Mouse (Mus musculus) neural tube, embryonic 15.5 days (tissue): Measurements from ENCODE around the gene Ddah1. TPM values are rescaled to one million over a fixed set of nuclear protein-coding genes. Genes with fewer than 3 reads are reported as not detected.

ENCODE experiments used
- ATAC-seq: fragments of 200-750 bp; cut with Nextera tagmentation; 2 replicates; pipeline ENCODE4 v1.8.0; 2017; ENCODE audit warnings: mild to moderate bottlenecking, moderate TSS enrichment, moderate library complexity; ENCODE audit not compliant: low FRiP score
- H3K27ac ChIP-seq: fragments of 300-500 bp; sonication (generic); replicated peaks from 2 replicates; pipeline ENCODE4 v1.5.1; 2015; ENCODE audit warnings: mild to moderate bottlenecking, inconsistent platforms
- H3K27me3 ChIP-seq: fragments of 300-500 bp; sonication (generic); replicated peaks from 2 replicates; pipeline ENCODE4 v1.6.1; 2015; ENCODE audit warnings: inconsistent platforms
- H3K36me3 ChIP-seq: fragments of 300-500 bp; sonication (generic); 2 replicates; pipeline ENCODE4 v1.6.1; 2015; ENCODE audit warnings: inconsistent platforms
- H3K4me1 ChIP-seq: fragments of 300-500 bp; sonication (generic); 2 replicates; pipeline ENCODE4 v1.6.1; 2015; ENCODE audit warnings: inconsistent platforms
- H3K4me2 ChIP-seq: fragments of 300-500 bp; sonication (generic); 2 replicates; pipeline ENCODE4 v1.6.1; 2015; ENCODE audit warnings: inconsistent platforms, mild to moderate bottlenecking, moderate library complexity
- H3K4me3 ChIP-seq: fragments of 300-500 bp; sonication (generic); replicated peaks from 2 replicates; pipeline ENCODE4 v1.5.1; 2015; ENCODE audit warnings: mild to moderate bottlenecking, inconsistent platforms
- H3K9ac ChIP-seq: fragments of 300-500 bp; sonication (generic); replicated peaks from 2 replicates; pipeline ENCODE4 v1.6.1; 2015; ENCODE audit warnings: mild to moderate bottlenecking, inconsistent platforms
- H3K9me3 ChIP-seq: fragments of 300-500 bp; sonication (generic); replicated peaks from 2 replicates; pipeline ENCODE4 v1.6.1; 2016; ENCODE audit warnings: inconsistent platforms
- WGBS: fragments of 180-500 bp; shearing (Covaris S2); methylation state at CpG from one replicate; pipeline ENCODE4 v1.1.7; 2015; ENCODE audit warnings: mixed read lengths; 5-methylcytosine and 5-hydroxymethylcytosine counted together
- polyA plus RNA-seq: library from polyadenylated mRNA; unstranded; fragments of >200 nt; fragmentation: Nextera tagmentation; extraction: Ambion mirVana; gene quantifications from 2 replicates; pipeline ENCODE4 v1.2.1, GENCODE M21; 2015

Ddah1 gene
- polyA plus RNA-seq, 1 experiment from 2014 or later: 123 TPM

DNA sequence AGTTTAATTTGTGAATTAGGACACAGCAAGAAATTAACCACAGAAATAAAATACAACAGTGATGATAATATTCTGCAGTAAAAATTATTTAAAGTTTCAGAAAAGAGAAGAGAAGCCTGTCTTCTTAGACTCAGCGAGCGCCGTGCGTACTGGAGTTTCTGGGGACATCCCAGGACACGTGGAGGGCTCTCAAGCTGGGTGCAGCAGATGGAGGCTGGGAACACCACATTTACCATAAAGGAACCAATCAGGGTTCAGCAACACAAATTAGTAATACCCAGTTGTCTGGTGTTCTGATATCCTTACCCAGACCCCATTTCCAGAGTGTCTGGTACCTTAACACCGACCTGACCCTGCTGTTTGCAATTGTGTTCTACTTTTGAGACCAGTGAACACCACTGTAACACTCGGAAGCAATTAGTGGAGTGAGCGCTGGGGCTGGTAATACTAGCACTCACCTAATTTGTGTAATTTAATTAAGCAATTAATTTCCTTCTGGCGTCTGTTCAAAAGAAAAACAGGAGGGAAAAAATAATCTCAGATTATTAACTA is 14.9 kb upstream of the Ddah1 start:
- peaks cover 15% of the 10 kb centered on the region for H3K4me1 ChIP-seq
- no peak for ATAC-seq
- 58% methylated on average over 9 of the region's 9 CpGs for WGBS
- no peak overlapping the region for H3K9ac ChIP-seq
- H3K4me3 ChIP-seq: no peak overlapping the region
- no peaks in the 10 kb centered on the region for H3K36me3 ChIP-seq
- H3K4me2 ChIP-seq: no peak overlapping the region
- H3K27me3 ChIP-seq: no peaks in the 10 kb centered on the region
- H3K9me3 ChIP-seq: no peaks in the 10 kb centered on the region
- no peak overlapping the region for H3K27ac ChIP-seq

DNA sequence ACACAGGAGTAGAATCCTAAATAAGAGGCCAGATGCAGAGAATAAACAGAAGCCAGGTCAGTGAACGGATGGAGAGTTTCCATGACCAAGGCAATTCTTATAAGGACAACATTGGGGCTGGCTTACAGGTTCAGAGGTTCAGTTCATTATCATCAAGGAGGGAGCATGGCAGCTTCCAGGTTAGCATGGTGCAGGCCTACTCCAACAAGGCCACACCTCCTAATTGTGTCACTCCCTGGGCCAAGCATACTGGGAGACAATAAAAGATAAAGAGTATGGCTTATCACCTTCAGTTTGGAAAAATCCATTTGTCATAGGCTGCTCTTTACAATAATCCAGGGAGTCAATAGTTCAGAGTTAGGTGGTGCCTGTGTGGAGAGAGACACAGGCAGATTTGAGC is 9.8 kb upstream of the Ddah1 start:
- Histone ChIP-seq H3K36me3 (no peaks in the 10 kb centered on the region), H3K9me3 (no peaks in the 10 kb centered on the region), H3K4me2 (no peak overlapping the region), H3K4me3 (no peak overlapping the region), H3K27ac (no peak overlapping the region), H3K27me3 (no peaks in the 10 kb centered on the region), H3K4me1 (peaks cover 1% of the 10 kb centered on the region; the same call in 1 of the 2 replicates), H3K9ac (no peak overlapping the region)
- WGBS: 69% methylated on average over 1 of the region's 1 CpGs
- no peak for ATAC-seq

DNA sequence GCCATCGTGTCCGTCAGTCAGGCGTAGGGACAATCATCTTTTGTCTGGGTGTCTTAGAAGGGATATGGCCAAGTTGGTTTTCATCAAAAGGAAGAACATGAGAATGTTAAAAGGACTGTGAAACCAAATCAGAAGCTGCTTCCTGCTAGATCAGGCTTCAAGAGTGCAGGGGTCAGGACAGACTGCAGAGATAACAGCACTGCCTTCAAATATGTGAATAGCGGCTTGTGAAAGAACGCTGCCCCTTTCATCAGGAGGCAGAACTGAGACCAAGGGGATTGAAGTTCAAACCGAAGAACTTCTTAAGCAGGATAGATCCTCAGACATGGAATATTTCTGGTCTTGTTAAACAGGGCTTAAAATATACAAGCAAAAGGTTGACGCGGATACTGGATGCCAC is 2.0 kb upstream of the Ddah1 start:
- Histone ChIP-seq H3K4me2 (no peak overlapping the region), H3K27ac (no peak overlapping the region), H3K9me3 (no peaks in the 10 kb centered on the region), H3K9ac (no peak overlapping the region), H3K36me3 (no peaks in the 10 kb centered on the region), H3K4me3 (no peak overlapping the region), H3K4me1 (peaks cover 27% of the 10 kb centered on the region), H3K27me3 (no peaks in the 10 kb centered on the region)
- WGBS: 92% methylated on average over 8 of the region's 8 CpGs
- no peak for ATAC-seq

DNA sequence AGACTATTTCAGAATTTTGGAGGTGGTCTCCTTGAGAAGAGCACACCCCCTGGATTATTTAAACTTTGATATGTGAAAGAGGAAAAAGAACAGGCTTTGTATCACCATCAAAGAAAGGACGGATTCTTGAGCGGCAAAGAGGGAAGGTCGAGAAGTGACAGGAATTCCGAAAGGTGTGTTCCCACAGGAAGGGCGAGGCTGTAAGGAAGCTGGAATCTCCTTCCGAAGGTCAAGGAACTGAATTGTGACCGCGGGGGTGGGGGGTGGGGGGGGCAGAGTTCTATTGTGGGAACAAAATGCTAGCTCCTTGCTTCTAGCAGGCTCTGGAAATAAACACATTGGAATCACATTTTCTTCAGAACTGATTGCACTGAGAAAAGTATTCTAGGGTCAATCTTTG is 1.3 kb upstream of the Ddah1 start:
- no peak overlapping the region for H3K4me3 ChIP-seq
- no peak overlapping the region for H3K4me2 ChIP-seq
- no peaks in the 10 kb centered on the region for H3K27me3 ChIP-seq
- WGBS: 75% methylated on average over 8 of the region's 8 CpGs
- H3K27ac ChIP-seq: no peak overlapping the region
- no peaks in the 10 kb centered on the region for H3K36me3 ChIP-seq
- H3K4me1 ChIP-seq: peaks cover 31% of the 10 kb centered on the region
- no peak for ATAC-seq
- H3K9me3 ChIP-seq: no peaks in the 10 kb centered on the region
- no peak overlapping the region for H3K9ac ChIP-seq

DNA sequence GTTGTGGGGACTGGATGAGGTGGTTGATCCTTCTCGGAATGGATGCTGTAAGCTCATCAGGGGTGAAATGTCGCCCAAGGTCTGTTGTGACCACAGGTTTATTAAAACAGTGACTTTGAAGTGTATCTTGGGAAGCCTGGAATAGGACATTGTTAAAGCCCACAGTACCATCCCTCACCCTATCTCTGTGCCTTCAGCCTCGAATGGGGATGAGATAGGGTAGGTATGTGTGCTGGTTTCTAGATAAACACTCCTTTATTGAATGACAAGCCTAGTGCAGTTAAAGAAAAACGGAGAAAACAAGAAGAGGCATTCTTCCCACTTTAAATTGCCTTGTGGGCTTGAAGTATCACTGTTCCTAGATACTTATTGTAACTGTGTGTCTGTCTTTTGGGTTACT is 631 bp upstream of the Ddah1 start:
- no peaks in the 10 kb centered on the region for H3K27me3 ChIP-seq
- peaks cover 31% of the 10 kb centered on the region for H3K4me1 ChIP-seq
- H3K36me3 ChIP-seq: no peaks in the 10 kb centered on the region
- peak overlapping the region; percentile 75; the same call in 1 of the 2 replicates for H3K9ac ChIP-seq
- no peaks in the 10 kb centered on the region for H3K9me3 ChIP-seq
- peak overlapping the region; percentile 68; the same call in 1 of the 2 replicates for H3K4me3 ChIP-seq
- no peak for ATAC-seq
- H3K27ac ChIP-seq: no peak overlapping the region
- H3K4me2 ChIP-seq: peak overlapping the region; percentile 97
- WGBS: 58% methylated on average over 4 of the region's 4 CpGs

DNA sequence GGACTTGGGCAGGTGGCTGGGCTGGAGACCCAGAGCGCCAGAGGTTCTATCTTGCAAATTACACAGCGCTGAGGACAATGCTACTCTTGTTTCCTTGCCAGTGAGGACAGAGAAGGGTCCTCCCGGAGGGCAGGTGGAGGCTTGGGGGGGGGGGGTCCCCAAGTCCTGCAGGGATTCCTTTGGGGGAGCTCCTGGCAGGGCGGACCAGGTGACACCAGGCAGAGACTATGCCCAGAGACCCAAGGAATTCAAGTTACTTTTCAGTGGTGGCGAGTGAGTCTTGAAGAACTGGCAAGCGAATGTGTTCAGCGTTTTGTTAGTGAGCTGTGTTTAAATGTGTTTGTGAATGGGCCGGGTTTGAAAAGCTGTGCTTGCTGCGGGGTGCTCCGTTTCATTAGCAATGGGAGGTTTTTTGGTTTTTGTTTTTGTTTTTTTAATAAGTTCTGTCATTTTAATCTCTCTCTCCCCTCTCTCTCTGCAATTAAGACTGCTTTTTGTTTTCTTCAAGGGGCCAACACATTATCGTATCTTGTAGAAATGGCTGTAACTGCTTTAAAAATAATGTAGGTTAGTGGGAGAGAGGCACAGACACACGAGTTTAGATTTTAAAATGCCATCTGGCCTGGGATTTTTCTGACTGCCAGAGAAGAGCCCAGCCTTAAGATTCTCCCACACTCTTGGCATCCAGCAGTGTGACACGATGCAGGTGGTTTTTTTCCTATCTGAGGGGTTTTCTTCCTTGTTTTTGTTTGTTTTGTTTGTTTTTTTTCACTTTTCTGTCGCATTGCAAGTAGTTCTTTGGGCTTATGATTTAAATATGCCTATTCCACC is 1.1 kb downstream of the Ddah1 start:
- H3K9me3 ChIP-seq: no peaks in the 10 kb centered on the region
- H3K4me1 ChIP-seq: peaks cover 34% of the 10 kb centered on the region
- peak overlapping the region; percentile 88 for H3K27ac ChIP-seq
- H3K36me3 ChIP-seq: no peaks in the 10 kb centered on the region
- ATAC-seq: peak; percentile 65
- no peaks in the 10 kb centered on the region for H3K27me3 ChIP-seq
- peak overlapping the region; percentile 68 for H3K4me3 ChIP-seq
- H3K4me2 ChIP-seq: peak overlapping the region; percentile 97
- peak overlapping the region; percentile 75 for H3K9ac ChIP-seq
- 8% methylated on average over 14 of the region's 14 CpGs for WGBS

DNA sequence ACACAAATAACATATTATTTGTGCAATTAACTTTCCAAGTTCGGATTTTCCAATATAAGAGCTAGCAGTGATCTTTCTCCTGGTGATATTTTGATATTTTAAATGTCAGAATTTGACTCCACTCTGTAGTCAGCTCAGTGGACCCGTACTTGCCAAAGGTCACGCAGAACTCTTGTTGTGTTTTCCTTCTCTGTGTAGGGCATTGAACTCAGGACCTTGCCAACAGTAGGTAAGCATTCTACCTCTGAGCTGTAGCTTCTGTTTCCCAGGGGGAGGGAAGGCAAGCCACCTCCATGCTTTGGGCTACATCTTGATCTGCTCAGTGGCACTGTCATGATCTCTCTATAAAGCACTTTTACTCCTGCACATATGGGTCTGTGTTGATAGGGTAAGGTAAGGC is 2.1 kb downstream of the Ddah1 start:
- no peak overlapping the region for H3K4me3 ChIP-seq
- peak overlapping the region; percentile 97 for H3K4me2 ChIP-seq
- H3K36me3 ChIP-seq: no peaks in the 10 kb centered on the region
- H3K27ac ChIP-seq: no peak overlapping the region
- no peak for ATAC-seq
- no peaks in the 10 kb centered on the region for H3K27me3 ChIP-seq
- H3K4me1 ChIP-seq: peaks cover 41% of the 10 kb centered on the region
- H3K9me3 ChIP-seq: no peaks in the 10 kb centered on the region
- H3K9ac ChIP-seq: no peak overlapping the region
- 95% methylated on average over 3 of the region's 3 CpGs for WGBS

DNA sequence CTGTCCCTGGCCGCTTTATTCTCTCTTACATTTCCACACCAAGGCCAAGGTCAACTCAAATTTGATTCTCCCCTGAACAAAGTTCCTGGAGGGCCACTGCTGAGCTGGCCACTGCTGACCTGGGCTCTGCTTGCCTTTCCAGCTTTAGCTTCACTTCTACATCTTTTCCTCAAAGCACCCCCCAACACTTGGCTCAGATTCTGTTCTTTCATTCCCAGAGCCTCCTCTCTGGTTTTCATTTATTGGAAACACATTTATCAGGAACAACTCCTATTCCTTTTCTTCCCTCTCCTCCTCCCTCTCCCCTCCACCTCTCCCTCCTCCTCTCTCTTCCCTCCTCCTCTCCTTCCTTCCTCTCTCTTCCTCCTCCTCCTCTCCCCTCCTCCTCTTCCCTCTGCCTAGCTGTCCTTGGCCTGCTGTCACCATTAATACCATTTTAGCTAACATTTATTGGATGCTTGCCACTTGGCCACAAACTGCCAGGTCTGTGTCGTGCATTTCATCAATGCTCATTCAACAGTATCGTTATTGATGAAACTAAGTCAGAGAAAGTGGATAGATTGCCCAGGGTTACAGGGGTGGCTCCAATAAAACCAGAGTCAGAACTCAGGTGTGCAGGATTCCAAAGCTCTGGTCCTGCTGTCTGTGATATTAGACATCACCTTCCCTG is 3.2 kb downstream of the Ddah1 start:
- no peaks in the 10 kb centered on the region for H3K9me3 ChIP-seq
- no peaks in the 10 kb centered on the region for H3K27me3 ChIP-seq
- no peak overlapping the region for H3K27ac ChIP-seq
- H3K4me2 ChIP-seq: peak overlapping the region; percentile 19; the same call in 1 of the 2 replicates
- WGBS: 64% methylated on average over 3 of the region's 3 CpGs
- H3K4me3 ChIP-seq: no peak overlapping the region
- no peaks in the 10 kb centered on the region for H3K36me3 ChIP-seq
- peaks cover 41% of the 10 kb centered on the region for H3K4me1 ChIP-seq
- H3K9ac ChIP-seq: no peak overlapping the region
- ATAC-seq: no peak

DNA sequence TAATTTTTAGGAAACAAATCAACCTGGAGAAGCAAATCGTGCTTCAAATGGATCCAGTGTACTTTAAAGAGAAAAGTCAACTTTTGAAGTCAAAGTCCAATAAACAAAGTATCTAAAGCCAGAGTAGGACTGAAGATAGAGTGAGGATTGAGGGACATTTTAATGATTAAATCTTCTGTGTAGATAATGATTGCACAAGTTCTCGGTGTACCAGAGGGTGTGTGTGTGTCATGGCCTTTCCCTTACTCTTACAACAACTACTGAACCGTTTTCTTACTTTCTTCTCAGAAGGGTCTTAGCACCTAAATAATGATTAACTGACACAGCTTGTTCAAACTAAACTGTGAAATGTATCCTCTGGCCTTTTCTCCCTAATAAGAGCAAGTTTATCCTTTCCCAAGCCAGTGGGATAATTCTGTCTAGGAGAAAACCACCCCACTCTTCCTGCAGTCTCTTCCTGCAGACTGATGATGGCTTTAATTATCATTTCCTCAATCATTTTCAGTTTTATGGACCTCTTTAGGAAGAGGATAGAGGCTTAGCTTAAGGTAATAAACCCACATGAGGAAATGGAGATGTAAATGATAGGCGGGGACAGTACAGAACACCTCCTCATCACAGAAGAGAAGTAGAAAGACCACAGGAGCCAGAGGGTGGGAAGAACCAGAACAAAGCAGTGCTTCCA is 4.6 kb downstream of the Ddah1 start:
- H3K27ac ChIP-seq: no peak overlapping the region
- H3K27me3 ChIP-seq: no peaks in the 10 kb centered on the region
- H3K36me3 ChIP-seq: no peaks in the 10 kb centered on the region
- H3K9ac ChIP-seq: no peak overlapping the region
- no peaks in the 10 kb centered on the region for H3K9me3 ChIP-seq
- no peak overlapping the region for H3K4me2 ChIP-seq
- WGBS: 85% methylated on average over 4 of the region's 4 CpGs
- no peak overlapping the region for H3K4me3 ChIP-seq
- no peak for ATAC-seq
- peaks cover 36% of the 10 kb centered on the region for H3K4me1 ChIP-seq

DNA sequence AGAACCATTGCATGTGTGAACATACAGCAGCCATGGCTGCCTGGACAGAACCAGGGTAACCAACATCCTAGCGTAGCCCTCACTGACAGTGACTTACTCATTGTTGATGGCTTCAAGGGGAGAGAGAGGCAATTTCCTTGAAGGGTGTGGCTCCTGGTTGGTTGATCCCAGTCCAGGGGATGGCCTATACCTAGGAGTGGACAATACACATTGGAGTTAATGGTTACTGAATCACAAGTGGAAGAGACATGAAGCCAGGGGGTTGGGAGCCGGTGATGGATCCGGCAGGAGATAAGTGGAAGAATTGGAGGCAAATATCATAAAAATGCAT is 5.1 kb downstream of the Ddah1 start:
- no peak for ATAC-seq
- WGBS: 92% methylated on average over 3 of the region's 3 CpGs
- H3K4me2 ChIP-seq: no peak overlapping the region
- H3K9me3 ChIP-seq: no peaks in the 10 kb centered on the region
- H3K4me3 ChIP-seq: no peak overlapping the region
- H3K4me1 ChIP-seq: peaks cover 33% of the 10 kb centered on the region
- no peaks in the 10 kb centered on the region for H3K36me3 ChIP-seq
- no peak overlapping the region for H3K27ac ChIP-seq
- no peaks in the 10 kb centered on the region for H3K27me3 ChIP-seq
- H3K9ac ChIP-seq: no peak overlapping the region

DNA sequence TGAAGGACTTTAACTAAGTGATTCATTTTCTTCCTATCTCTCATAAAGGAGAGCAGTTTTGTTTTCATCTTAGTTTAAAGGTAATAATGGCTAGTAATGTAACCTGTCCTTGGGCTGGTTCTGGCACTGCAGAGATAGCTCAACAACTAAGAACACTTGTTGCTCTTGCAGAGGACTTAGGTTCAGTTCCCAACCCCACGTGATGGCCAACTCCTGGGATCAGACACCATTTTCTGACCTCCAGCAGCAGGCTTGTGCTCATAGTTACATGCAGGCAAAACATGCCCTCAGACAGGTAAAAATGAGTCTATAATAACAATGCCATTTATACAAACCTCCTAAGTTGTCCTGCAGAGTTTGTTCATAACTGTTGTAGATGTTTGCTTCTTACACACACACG is 5.9 kb downstream of the Ddah1 start:
- WGBS: 93% methylated on average over 2 of the region's 2 CpGs
- ATAC-seq: no peak
- no peak overlapping the region for H3K4me2 ChIP-seq

More for the DNA sequence above, 5.9 kb downstream of the Ddah1 start:
- no peaks in the 10 kb centered on the region for H3K36me3 ChIP-seq
- no peaks in the 10 kb centered on the region for H3K9me3 ChIP-seq
- H3K27ac ChIP-seq: no peak overlapping the region
- no peak overlapping the region for H3K9ac ChIP-seq
- peaks cover 29% of the 10 kb centered on the region for H3K4me1 ChIP-seq
- H3K4me3 ChIP-seq: no peak overlapping the region
- no peaks in the 10 kb centered on the region for H3K27me3 ChIP-seq
